34 mouse cellular contexts compared by ENCODE assay signal in genomic region chr5:134948085-134948439, GRCm38 (mm10). TPM values are rescaled to one million over a fixed set of nuclear protein-coding genes. Genes with fewer than 3 reads are reported as not detected.
DNase-seq lines count a peak whose midpoint lies in the region; ATAC-seq and TF ChIP-seq lines count a peak whose summit lies in the region.
"Had no signal": no experiment of that assay in that cellular context is flagged by ENCODE, and none has a peak within 500 bp of the region (broad histone marks: within the 10 kb centered on the region; RNA-seq: fewer than 3 reads in every experiment).

No protein-coding gene starts in this region.

- no peak for TF ChIP-seq EP300 in stomach, postnatal 0 days (optimal IDR thresholded peaks at IDR 0.05)

- DNase-seq in heart, adult 8-10 months (ENCODE audit: low spot score), result no peak
- no peak for DNase-seq in stomach, postnatal 0 days (ENCODE audit: low spot score)
- no peak for DNase-seq in left cerebral cortex, postnatal 10 days (ENCODE audit: extremely low spot score in 1 of 2, low spot score in 2 of 2)
- DNase-seq: adrenal gland, adult 8-10 months; cerebellum, adult 8-10 months; cerebellum, postnatal 25 days; gastrocnemius, adult 2 months; gastrocnemius, postnatal 36 days; heart, adult 18-20 months; kidney, adult 11 months; kidney, postnatal 14 days; layer of hippocampus, adult 9-11 months; spleen, adult 18-20 months; thymus, adult 18-20 months had no signal

- TF ChIP-seq CTCF in stomach, postnatal 0 days (IDR thresholded peaks at IDR 0.05; ENCODE audit: low read depth), result no peak

- no peaks in the 10 kb centered on the region for H3K9me3 ChIP-seq in heart, embryonic 16.5 days (replicated peaks; ENCODE audit: control insufficient read depth, low read length)
- H3K9me3 ChIP-seq in stomach, embryonic 14.5 days (ENCODE audit: control insufficient read depth, low read depth, low read length), result no peaks in the 10 kb centered on the region
- H3K9me3 ChIP-seq in stomach, postnatal 0 days (ENCODE audit: control insufficient read depth, low read length), result no peaks in the 10 kb centered on the region
- H3K9me3 ChIP-seq in intestine, embryonic 15.5 days, result no peaks in the 10 kb centered on the region
- H3K9me3 ChIP-seq: heart, embryonic 13.5 days; limb, embryonic 13.5 days had no signal

- WGBS in heart, embryonic 16.5 days, result 47% methylated on average over 4 of the region's 4 CpGs
- WGBS in stomach, embryonic 14.5 days, result 50% methylated on average over 4 of the region's 4 CpGs
- WGBS in stomach, postnatal 0 days, result 39% methylated on average over 4 of the region's 4 CpGs
- 55% methylated on average over 4 of the region's 4 CpGs for WGBS in intestine, embryonic 15.5 days

- no peaks in the 10 kb centered on the region for H3K36me3 ChIP-seq in heart, embryonic 16.5 days (ENCODE audit: control insufficient read depth, insufficient read depth)
- H3K36me3 ChIP-seq in stomach, embryonic 14.5 days (ENCODE audit: control insufficient read depth, insufficient read depth, low read length), result no peaks in the 10 kb centered on the region
- no peaks in the 10 kb centered on the region for H3K36me3 ChIP-seq in stomach, postnatal 0 days (ENCODE audit: control insufficient read depth, insufficient read depth, low read length)
- no peaks in the 10 kb centered on the region for H3K36me3 ChIP-seq in intestine, embryonic 15.5 days
- H3K36me3 ChIP-seq: heart, embryonic 13.5 days; limb, embryonic 13.5 days had no signal

- H3K4me3 ChIP-seq in heart, embryonic 16.5 days (ENCODE audit: low read length), result no peak overlapping the region
- no peak overlapping the region for H3K4me3 ChIP-seq in stomach, embryonic 14.5 days (ENCODE audit: low read depth, low read length)
- H3K4me3 ChIP-seq in stomach, postnatal 0 days (ENCODE audit: low read depth, low read length), result no peak overlapping the region
- H3K4me3 ChIP-seq in intestine, embryonic 15.5 days (replicated peaks), result no peak overlapping the region
- H3K4me3 ChIP-seq: gastrocnemius, adult 2 months; heart, embryonic 13.5 days; limb, embryonic 13.5 days had no signal

- ATAC-seq in heart, embryonic 16.5 days (replicated peaks; ENCODE audit: extremely low read depth, insufficient read depth, low FRiP score), result no peak
- no peak for ATAC-seq in stomach, embryonic 14.5 days (ENCODE audit: insufficient number of reproducible peaks, insufficient read depth, low FRiP score, low read depth)
- ATAC-seq in stomach, postnatal 0 days (ENCODE audit: low FRiP score, low TSS enrichment), result no peak
- no peak for ATAC-seq in intestine, embryonic 15.5 days
- no peak for ATAC-seq in activated CD4-positive, CD25-positive, alpha-beta regulatory T cell, adult 4 months
- ATAC-seq: forebrain, embryonic 14.5 days; hindbrain, embryonic 16.5 days; midbrain, embryonic 16.5 days had no signal

- intact Hi-C loops in left cerebral cortex, postnatal 10 days (cut with DNase I), result no loop called here

- no peak overlapping the region for H3K4me2 ChIP-seq in heart, embryonic 16.5 days (ENCODE audit: low read depth, low read length)
- H3K4me2 ChIP-seq in stomach, embryonic 14.5 days (replicated peaks; ENCODE audit: low read depth, low read length), result no peak overlapping the region
- H3K4me2 ChIP-seq in stomach, postnatal 0 days (replicated peaks; ENCODE audit: low read depth), result no peak overlapping the region
- H3K4me2 ChIP-seq in intestine, embryonic 15.5 days (replicated peaks), result peak overlapping the region; percentile 46
- H3K4me2 ChIP-seq: heart, embryonic 13.5 days; limb, embryonic 13.5 days; liver, embryonic 11.5 days; midbrain, embryonic 11.5 days had no signal

- peaks cover 11% of the 10 kb centered on the region for H3K27me3 ChIP-seq in heart, embryonic 16.5 days (ENCODE audit: control insufficient read depth, insufficient read depth, low read length)
- peaks cover 8% of the 10 kb centered on the region; the same call in 1 of the 2 replicates for H3K27me3 ChIP-seq in stomach, embryonic 14.5 days (ENCODE audit: control insufficient read depth, insufficient read depth, low read length)
- H3K27me3 ChIP-seq in stomach, postnatal 0 days (ENCODE audit: control insufficient read depth, insufficient read depth, low read length), result no peaks in the 10 kb centered on the region
- H3K27me3 ChIP-seq in intestine, embryonic 15.5 days (replicated peaks), result 0 out of 2 replicates have a peak, but pooled peaks cover 7% of the 10 kb centered on the region

- 0 out of 2 replicates have a peak overlapping the region, but pooled peaks have one; percentile 28 for H3K27ac ChIP-seq in heart, embryonic 16.5 days (ENCODE audit: low read length)
- peak overlapping the region; percentile 87; the same call in 1 of the 2 replicates for H3K27ac ChIP-seq in stomach, embryonic 14.5 days (ENCODE audit: low read length)
- H3K27ac ChIP-seq in stomach, postnatal 0 days (replicated peaks), result no peak overlapping the region
- H3K27ac ChIP-seq in intestine, embryonic 15.5 days, result peak overlapping the region; percentile 88
- H3K27ac ChIP-seq: gastrocnemius, adult 2 months; heart, embryonic 13.5 days; limb, embryonic 13.5 days had no signal

- peaks cover 27% of the 10 kb centered on the region for H3K4me1 ChIP-seq in heart, embryonic 16.5 days (ENCODE audit: control insufficient read depth, insufficient read depth, low read length)
- peaks cover 19% of the 10 kb centered on the region; the same call in 1 of the 2 replicates for H3K4me1 ChIP-seq in stomach, embryonic 14.5 days (ENCODE audit: control insufficient read depth, insufficient read depth, low read length)
- peaks cover 12% of the 10 kb centered on the region; the same call in 1 of the 2 replicates for H3K4me1 ChIP-seq in stomach, postnatal 0 days (replicated peaks; ENCODE audit: control insufficient read depth, insufficient read depth)
- H3K4me1 ChIP-seq in intestine, embryonic 15.5 days (replicated peaks), result peaks cover 24% of the 10 kb centered on the region

- H3K9ac ChIP-seq in heart, embryonic 16.5 days (ENCODE audit: low read length), result no peak overlapping the region
- no peak overlapping the region for H3K9ac ChIP-seq in stomach, embryonic 14.5 days (replicated peaks; ENCODE audit: low read depth, low read length)
- H3K9ac ChIP-seq in stomach, postnatal 0 days (ENCODE audit: low read length), result no peak overlapping the region
- H3K9ac ChIP-seq in intestine, embryonic 15.5 days, result peak overlapping the region; percentile 18
- H3K9ac ChIP-seq: heart, embryonic 13.5 days; limb, embryonic 13.5 days had no signal

RNA-seq across cellular contexts. Expression of gene Cldn4, which starts 1.3 kb away (rescaled TPM):
- 3.1 TPM in 2 replicates for polyA plus RNA-seq in heart, embryonic 16.5 days (2015; fragmentation: Nextera tagmentation; extraction: Ambion mirVana)
- total RNA-seq in heart, adult 8-10 months (2022), result not detected
- polyA plus RNA-seq in stomach, embryonic 14.5 days (2014; fragmentation: Nextera tagmentation; extraction: Ambion mirVana), result 91.5 and 93.9 TPM in 2 replicates
- 43.8 and 51.6 TPM in 2 replicates for polyA plus RNA-seq in stomach, postnatal 0 days (2015; fragmentation: Nextera tagmentation; extraction: Ambion mirVana)
- polyA plus RNA-seq in intestine, embryonic 15.5 days (2015; fragmentation: Nextera tagmentation; extraction: Ambion mirVana), result 45.6 and 49.2 TPM in 2 replicates
- not detected for total RNA-seq in left cerebral cortex, postnatal 10 days (2021)
- polyA plus RNA-seq in activated CD4-positive, CD25-positive, alpha-beta regulatory T cell, adult 4 months (2017; shearing (Covaris generic)), result not detected
- total RNA-seq: adrenal gland, adult 8-10 months; gastrocnemius, adult 2 months; gastrocnemius, postnatal 36 days; heart, postnatal 25 days; left cerebral cortex, postnatal 25 days; megakaryocyte, adult 5-6 weeks had no signal
- polyA plus RNA-seq: forebrain, embryonic 14.5 days; hindbrain, embryonic 16.5 days; midbrain, embryonic 16.5 days had no signal

RNA-seq across cellular contexts. Expression of gene Mettl27, which starts 15.9 kb away (rescaled TPM):
- 9.1 and 10.5 TPM in 2 replicates for polyA plus RNA-seq in heart, embryonic 16.5 days (2015; fragmentation: Nextera tagmentation; extraction: Ambion mirVana)
- total RNA-seq in heart, adult 8-10 months (2022), result 10 to 100 TPM in 1 of 4 experiments, 1 to 10 TPM in 3; 6.3 to 11.9 (median 7.9) TPM
- 22.1 and 26.3 TPM in 2 replicates for polyA plus RNA-seq in stomach, embryonic 14.5 days (2014; fragmentation: Nextera tagmentation; extraction: Ambion mirVana)
- polyA plus RNA-seq in stomach, postnatal 0 days (2015; fragmentation: Nextera tagmentation; extraction: Ambion mirVana), result 9.4 and 10.2 TPM in 2 replicates
- polyA plus RNA-seq in intestine, embryonic 15.5 days (2015; fragmentation: Nextera tagmentation; extraction: Ambion mirVana), result 18.5 and 25.7 TPM in 2 replicates
- total RNA-seq in left cerebral cortex, postnatal 10 days (2021), result 1 to 10 TPM; 8.7 to 8.9 TPM
- polyA plus RNA-seq in activated CD4-positive, CD25-positive, alpha-beta regulatory T cell, adult 4 months (2017; shearing (Covaris generic)), result 10 to 100 TPM; 20.4 to 23.3 TPM

RNA-seq across cellular contexts. Expression of gene Cldn13, which starts 32.7 kb away (rescaled TPM):
- 0.70 and 0.84 TPM in 2 replicates for polyA plus RNA-seq in heart, embryonic 16.5 days (2015; fragmentation: Nextera tagmentation; extraction: Ambion mirVana)
- not detected for total RNA-seq in heart, adult 8-10 months (2022)
- polyA plus RNA-seq in stomach, embryonic 14.5 days (2014; fragmentation: Nextera tagmentation; extraction: Ambion mirVana), result 1.0 TPM in 1 of 2 replicates, not detected in the other
- 0.24 and 0.29 TPM in 2 replicates for polyA plus RNA-seq in stomach, postnatal 0 days (2015; fragmentation: Nextera tagmentation; extraction: Ambion mirVana)
- 3.9 and 5.3 TPM in 2 replicates for polyA plus RNA-seq in intestine, embryonic 15.5 days (2015; fragmentation: Nextera tagmentation; extraction: Ambion mirVana)
- not detected for total RNA-seq in left cerebral cortex, postnatal 10 days (2021)
- 1 to 10 TPM in 1 of 2 experiments, not detected in 1; 1.3 TPM for polyA plus RNA-seq in activated CD4-positive, CD25-positive, alpha-beta regulatory T cell, adult 4 months (2017; shearing (Covaris generic))
- total RNA-seq: adrenal gland, adult 8-10 months; gastrocnemius, adult 2 months; gastrocnemius, postnatal 36 days; heart, adult 18-20 months; heart, postnatal 25 days; left cerebral cortex, postnatal 25 days; neutrophil, adult 5-6 weeks had no signal
- polyA plus RNA-seq: hindbrain, embryonic 16.5 days; midbrain, embryonic 16.5 days had no signal

RNA-seq across cellular contexts. Expression of gene Cldn3, which starts 38.0 kb away (rescaled TPM):
- polyA plus RNA-seq in heart, embryonic 16.5 days (2015; fragmentation: Nextera tagmentation; extraction: Ambion mirVana), result 8.0 and 32.8 TPM in 2 replicates
- under 1 TPM in 1 of 4 experiments, not detected in 3; 0.28 TPM for total RNA-seq in heart, adult 8-10 months (2022)
- polyA plus RNA-seq in stomach, embryonic 14.5 days (2014; fragmentation: Nextera tagmentation; extraction: Ambion mirVana), result 69.7 and 71.2 TPM in 2 replicates
- 15.4 and 16.2 TPM in 2 replicates for polyA plus RNA-seq in stomach, postnatal 0 days (2015; fragmentation: Nextera tagmentation; extraction: Ambion mirVana)
- 173 and 195 TPM in 2 replicates for polyA plus RNA-seq in intestine, embryonic 15.5 days (2015; fragmentation: Nextera tagmentation; extraction: Ambion mirVana)
- 1 to 10 TPM; 1.0 to 2.3 TPM for total RNA-seq in left cerebral cortex, postnatal 10 days (2021)
- not detected for polyA plus RNA-seq in activated CD4-positive, CD25-positive, alpha-beta regulatory T cell, adult 4 months (2017; shearing (Covaris generic))
- total RNA-seq: gastrocnemius, adult 2 months; gastrocnemius, postnatal 36 days; heart, postnatal 25 days; megakaryocyte, adult 5-6 weeks; neutrophil, adult 5-6 weeks had no signal

RNA-seq across cellular contexts. Expression of gene Tmem270, which starts 41.5 kb away (rescaled TPM):
- not detected in 2 replicates for polyA plus RNA-seq in heart, embryonic 16.5 days (2015; fragmentation: Nextera tagmentation; extraction: Ambion mirVana)
- total RNA-seq in heart, adult 8-10 months (2022), result not detected
- polyA plus RNA-seq in stomach, embryonic 14.5 days (2014; fragmentation: Nextera tagmentation; extraction: Ambion mirVana), result not detected in 2 replicates
- not detected in 2 replicates for polyA plus RNA-seq in stomach, postnatal 0 days (2015; fragmentation: Nextera tagmentation; extraction: Ambion mirVana)
- not detected in 2 replicates for polyA plus RNA-seq in intestine, embryonic 15.5 days (2015; fragmentation: Nextera tagmentation; extraction: Ambion mirVana)
- not detected for total RNA-seq in left cerebral cortex, postnatal 10 days (2021)
- polyA plus RNA-seq in activated CD4-positive, CD25-positive, alpha-beta regulatory T cell, adult 4 months (2017; shearing (Covaris generic)), result not detected
- total RNA-seq: adrenal gland, adult 8-10 months; adrenal gland, postnatal 4 days; gastrocnemius, adult 2 months; gastrocnemius, postnatal 36 days; heart, adult 18-20 months; heart, postnatal 25 days; left cerebral cortex, postnatal 25 days; megakaryocyte, adult 5-6 weeks; neutrophil, adult 5-6 weeks had no signal
- polyA plus RNA-seq: embryonic facial prominence, embryonic 11.5 days; forebrain, embryonic 14.5 days; heart, embryonic 13.5 days; hindbrain, embryonic 11.5 days; hindbrain, embryonic 16.5 days; kidney, embryonic 14.5 days; limb, embryonic 13.5 days; liver, embryonic 11.5 days; midbrain, embryonic 11.5 days; midbrain, embryonic 16.5 days; neural tube, embryonic 11.5 days had no signal

Comparison
In these comparisons a context has a peak if more than half of its experiments do, and no peak if none do; other contexts are left out.
1. RNA of gene Cldn4, which starts 1.3 kb away (polyA plus RNA-seq): 91.5 to 93.9 TPM in stomach, embryonic 14.5 days, 45.6 to 49.2 TPM in intestine, embryonic 15.5 days and 43.8 to 51.6 TPM in stomach, postnatal 0 days; 3.1 TPM in heart, embryonic 16.5 days and not detected in activated CD4-positive, CD25-positive, alpha-beta regulatory T cell, adult 4 months; every median in the first group is over 10 times any median in the second.